Mouse (Mus musculus): Measurements from ENCODE around the gene Tpm1.

Tpm1 gene

DNA sequence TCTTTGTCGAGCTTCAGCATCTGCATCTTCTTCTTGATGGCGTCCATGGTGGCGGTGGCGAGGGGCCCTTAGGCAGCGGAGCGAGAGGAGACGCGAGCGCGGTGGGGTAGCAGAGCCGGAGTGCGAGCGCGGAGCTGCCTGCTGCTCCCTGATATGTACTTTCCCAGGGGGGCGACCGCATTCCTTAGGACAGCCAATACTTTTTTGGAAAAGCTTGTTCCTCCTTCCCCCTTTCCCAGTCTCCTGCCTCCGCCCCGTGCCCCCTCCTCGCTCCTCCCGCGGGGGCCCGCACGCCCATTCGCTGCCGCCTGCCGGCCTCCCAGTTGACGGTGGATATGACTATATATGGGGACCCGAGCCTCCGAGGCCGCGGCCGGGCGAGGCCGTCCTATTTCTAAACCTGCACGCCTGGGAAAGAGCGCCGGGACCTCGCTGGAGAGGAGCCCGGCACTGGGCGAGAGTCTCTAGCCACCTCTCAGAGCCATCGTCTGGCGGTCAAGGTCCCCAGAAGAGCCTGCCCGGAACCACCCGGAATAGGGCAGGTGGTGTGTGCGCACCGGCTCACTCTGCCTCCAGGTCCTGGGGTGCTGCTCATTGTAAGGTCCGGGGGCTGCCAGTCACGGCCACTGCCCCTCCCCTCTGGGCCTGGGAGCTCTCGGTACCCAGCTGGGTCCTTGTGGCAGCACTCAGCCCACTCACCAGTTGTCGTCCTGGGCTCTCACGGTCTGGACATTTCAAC lies at the start of gene Tpm1:
Gene Tpm1, minus strand, starts transcription at position 321 of the 739 bp plus-strand sequence.
- DNase-seq, result peak; percentile 26

DNA sequence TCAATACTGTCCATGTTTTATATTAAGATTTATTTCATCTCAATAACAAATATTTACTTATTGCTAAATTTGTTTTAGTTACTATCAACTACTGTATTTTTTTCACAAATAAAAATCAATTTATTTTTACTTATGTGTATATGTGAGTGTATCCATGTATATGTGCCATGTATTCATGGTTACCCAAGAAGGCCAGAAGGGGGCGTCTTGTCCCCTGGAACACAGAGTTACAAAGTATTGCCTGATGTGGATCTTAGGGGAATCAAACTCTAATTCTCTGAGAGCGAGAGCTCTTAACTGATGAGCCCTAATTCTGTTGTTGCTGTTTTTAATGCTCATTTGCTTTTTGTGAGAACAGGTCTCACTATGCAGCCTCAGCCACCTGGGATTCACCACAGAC lies 45.2 kb upstream of the Tpm1 start:
- no peak for DNase-seq

DNA sequence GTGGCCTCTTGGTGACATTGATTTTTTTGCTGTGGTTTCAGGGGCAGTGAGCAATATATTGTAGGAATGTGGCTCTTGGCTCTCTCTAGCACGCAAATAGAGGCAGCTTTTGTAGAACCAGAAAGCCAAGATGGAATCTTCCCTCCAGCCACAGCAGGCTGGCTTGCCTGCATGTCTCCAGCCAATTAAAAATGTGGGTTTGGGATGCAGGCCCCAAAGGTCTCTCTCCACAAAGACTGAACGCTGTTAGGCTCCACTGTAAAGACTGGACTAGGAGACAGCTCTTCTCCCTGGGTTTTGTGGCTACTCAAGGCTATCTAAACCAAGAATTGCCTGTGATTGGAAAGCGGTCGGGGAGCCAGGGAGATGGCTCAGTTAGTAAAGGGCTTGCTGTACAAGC lies 43.0 kb upstream of the Tpm1 start:
- DNase-seq, result no peak

DNA sequence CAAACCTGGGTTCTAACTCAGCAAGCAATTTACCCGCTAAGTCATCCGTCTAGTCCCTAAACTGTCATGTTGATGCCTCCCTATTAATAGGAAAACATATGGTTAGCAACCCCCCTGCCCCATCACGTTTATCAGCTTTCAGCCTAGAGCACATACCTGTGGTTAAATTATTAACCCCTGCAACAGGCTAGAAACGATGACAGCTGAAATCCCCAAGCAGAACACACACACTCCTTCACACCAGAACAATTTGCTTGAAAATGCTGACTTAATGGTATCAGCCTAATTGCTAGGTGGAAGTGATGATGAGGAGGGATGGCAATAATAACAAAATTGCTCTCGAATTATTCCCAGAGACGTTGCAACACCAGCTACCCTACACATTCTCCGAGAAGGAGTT lies 42.4 kb upstream of the Tpm1 start:
- no peak for DNase-seq

DNA sequence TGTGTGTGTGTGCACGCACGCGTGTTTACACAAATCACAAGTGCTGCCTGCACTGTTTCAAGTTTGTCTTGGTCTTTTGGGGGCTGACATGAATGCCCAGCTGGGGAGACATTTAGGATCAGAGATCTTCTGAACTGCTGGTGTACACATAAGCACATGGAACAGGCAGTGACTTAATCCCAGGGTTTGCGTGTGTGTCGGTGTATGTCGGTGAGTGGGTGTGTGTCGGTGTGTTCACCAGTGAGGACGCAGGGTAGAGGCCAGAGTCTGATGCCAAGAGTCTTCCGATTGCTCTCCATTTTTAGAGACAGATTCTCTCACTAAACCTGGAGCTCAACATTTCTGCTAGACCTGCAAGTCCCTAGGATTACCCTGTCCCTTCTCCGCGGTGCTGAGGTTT lies 41.9 kb upstream of the Tpm1 start:
- no peak for DNase-seq

DNA sequence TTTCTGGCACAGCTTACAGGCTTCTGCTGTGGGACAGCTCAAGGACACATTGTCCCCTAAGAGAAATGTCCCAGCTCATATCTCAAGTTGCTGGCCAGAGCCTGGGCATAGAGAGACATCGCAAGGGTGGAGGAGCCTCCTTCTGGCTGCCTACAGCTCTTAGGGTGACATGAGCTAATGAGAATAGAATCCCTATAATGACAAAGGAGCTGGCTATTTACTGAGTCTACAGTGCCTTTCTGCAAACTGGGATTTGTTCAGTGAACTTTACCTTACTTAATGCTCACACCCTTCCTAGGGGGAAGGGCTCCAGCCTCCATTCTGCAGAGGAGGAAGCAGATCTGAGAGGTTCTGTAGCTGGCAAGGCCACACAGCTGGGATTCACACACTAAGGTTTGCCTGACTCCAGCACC lies 41.4 kb upstream of the Tpm1 start:
- DNase-seq, result no peak

DNA sequence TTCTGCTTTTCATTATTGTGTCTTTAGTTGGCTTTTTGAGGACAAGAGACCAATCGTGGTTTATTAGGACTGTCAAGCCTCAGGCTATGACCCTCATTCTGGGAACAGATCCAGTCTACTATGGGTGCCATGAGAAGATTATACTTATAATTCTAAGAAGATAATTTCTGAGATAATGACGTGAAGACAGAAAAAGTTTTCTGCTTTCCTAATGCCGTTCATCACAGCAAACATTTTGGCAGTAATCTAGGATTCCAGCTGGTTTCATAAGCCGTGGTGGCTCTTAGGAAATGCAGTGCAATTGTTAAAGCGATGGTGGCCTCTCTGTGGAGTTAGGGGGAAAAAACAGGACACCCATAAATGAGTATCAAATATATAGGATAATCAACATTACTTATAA lies 40.0 kb upstream of the Tpm1 start:
- no peak for DNase-seq

DNA sequence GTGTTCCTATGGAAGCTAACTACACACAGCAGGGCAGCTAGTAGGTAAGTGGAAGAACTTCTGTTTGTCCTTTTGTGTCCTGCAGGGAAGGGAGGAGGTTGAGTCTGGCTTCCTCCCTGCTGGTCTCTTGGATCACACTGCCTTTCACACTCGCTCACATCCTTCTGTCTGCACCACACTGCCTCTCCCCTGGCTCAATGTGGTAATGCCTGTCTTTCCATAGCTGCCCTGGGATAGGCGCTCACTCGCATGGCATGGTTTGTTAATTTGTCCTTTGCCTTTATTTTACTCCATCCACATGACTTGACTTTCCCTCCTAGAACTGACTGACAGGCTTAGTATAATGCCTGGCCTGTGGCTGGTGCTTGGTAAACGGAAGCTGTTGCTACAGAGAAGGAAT lies 34.6 kb upstream of the Tpm1 start:
- no peak for DNase-seq

DNA sequence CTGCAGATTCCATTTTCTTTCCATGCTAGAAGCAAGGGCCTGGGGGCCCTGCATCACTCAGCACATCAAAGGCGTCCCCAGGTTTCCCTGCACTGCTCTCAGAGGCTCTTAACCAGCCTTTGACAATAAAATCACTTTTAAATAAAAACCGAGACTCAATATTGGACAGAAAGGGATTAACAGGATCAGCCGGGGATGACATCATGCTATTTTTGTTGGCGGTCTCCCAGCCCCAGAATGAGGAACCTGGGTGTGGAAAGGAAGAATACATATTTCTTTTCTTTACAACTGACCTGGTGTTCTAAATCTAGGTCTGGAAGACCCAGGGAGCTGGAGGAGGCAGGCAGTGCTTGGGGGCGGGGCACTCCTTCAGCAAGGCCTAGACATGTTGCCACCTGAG lies 32.5 kb upstream of the Tpm1 start:
- no peak for DNase-seq

DNA sequence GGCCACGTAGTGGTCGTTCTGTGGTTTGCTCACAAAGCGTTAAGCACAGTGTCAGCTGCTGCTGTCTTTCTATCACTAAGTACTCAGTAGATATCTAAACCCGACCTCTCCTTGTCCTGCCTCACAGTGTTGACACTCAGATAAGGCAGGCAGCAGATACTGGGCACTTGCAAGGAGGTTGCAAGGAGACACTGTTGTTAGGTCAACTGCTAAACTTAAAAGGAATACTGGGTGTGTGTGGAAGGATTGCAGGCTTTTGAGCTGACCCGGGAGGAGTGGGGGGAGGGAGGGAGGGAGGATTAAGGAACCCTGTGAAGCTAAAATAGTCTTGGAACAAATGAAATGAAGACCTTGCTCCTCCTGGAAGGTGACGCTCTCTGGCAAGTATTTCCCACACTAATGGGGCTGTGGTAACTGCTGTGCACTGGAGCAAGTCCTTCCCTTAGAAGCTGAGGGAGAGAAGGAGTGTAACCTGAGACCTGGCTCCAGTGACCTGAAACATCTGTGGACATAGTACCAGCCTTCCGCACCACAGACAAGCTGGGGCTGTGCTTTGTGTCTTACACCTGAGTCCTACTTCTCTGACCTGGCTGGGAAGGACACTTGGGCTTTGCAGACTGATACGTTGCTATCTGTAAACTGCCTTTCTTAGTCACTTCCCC lies 28.6 kb upstream of the Tpm1 start:
- no peak for DNase-seq

DNA sequence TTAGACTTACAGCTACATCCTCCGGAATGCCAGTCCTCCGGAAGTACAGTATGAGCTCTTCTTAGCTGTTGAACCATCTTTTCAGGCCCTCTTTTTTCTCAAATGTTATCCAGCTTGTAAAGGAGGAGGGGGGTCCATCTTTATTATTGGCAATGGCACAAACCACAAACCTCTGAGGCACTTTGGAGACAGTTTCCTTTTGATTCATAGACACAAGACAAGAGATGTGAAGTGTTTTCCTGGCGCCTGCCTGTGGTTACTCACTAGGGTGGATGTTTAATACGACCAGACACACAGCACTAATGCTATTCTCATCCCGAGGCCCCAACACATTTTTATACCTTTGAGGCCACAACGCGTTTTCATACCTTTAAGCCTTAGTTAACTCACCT lies 28.1 kb upstream of the Tpm1 start:
- no peak for DNase-seq

DNA sequence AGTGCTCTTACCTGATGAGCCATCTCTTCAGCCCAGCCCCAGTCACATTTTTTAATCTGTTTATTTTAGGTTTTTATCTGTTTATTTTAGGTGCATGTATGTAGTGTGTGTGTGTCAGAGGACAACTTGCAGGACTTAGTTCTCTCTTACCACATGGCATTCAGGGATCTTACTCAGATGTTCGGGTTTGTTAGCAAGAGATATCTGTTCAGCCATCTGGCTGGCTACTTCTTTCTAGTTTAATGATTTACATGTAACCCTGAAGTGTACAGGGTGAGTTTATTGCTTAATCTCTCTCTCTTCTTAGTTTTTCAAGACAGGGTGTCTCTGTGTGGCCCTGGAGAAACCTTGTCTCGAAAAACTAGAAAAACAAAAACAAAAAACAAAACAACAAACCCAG lies 23.0 kb upstream of the Tpm1 start:
- no peak for DNase-seq

DNA sequence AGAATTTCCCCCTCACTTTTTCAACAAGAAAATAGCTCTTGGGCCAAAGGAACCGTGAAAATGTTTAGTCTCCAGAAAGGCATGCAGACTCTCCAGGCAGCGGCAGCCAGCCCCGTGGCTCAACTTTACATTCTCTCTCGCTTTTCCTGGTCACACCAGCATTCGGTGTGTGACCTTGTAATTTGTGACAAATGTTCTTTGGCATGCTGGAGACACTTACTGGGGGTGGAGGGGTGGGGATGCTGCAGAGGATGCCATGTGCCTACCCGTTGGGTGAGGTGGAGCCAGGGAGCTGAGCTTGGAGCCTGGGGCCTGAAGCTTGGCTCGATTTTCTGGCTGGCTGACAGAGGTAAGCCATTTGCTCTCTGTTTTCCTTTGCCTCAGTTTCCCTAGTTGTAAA lies 22.4 kb upstream of the Tpm1 start:
- no peak for DNase-seq

DNA sequence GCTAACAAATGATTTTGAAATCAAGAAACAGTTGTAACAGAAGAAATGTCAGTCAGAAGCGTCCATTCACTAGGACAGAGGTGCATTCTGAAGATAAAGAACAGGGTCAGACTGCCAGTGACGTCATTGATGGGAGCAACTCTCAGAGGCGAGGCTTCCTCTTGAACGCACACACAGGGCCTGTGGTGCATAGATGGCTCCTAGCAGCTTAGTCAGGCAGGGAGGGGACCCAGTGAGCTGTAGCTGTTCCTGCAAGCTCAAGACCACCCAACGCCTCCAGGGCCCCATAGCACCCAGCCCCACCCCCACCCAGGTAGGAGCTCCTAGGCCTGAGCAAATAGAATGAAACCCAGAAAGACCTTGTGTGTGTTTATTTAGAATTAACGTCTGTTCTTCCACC lies 21.9 kb upstream of the Tpm1 start:
- no peak for DNase-seq

DNA sequence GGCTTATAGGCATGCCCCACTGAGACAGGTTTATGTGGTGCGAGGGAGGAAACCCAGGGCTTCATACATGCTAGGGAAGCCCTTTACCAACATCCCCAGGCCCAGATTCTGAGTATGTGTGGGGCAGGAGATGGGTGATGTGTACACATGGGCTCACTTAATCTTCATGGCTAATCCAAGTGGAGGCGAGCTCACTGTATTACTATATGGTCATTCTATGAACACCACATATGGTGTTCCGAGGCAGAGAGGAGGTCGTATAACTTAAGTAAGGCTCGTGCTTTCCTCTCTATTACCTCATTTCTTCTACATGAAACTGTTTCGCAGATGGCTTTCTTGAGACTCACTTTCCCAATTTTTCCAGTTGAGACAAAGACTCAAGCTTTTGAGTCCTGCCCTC lies 17.4 kb upstream of the Tpm1 start:
- no peak for DNase-seq

DNA sequence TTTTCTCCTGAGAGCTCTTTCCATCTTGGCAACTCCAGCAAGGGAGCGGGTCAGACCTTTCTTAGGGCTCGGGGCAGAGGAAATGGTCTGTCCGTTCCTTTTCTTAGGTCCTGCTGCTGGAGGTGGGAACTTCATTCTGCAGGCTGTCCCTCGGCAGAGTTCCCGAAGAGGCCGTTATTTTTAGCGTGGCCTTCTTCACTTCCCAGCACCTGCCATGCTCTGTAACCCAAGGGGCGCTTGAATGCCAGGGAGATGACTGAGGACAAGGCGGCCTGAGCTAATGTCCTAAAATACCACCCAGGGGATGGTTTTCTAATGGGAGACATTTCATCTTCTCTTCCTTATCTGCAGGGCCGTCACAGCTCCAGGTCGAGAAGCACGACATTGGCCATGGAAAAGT lies 10.5 kb upstream of the Tpm1 start:
- no peak for DNase-seq

DNA sequence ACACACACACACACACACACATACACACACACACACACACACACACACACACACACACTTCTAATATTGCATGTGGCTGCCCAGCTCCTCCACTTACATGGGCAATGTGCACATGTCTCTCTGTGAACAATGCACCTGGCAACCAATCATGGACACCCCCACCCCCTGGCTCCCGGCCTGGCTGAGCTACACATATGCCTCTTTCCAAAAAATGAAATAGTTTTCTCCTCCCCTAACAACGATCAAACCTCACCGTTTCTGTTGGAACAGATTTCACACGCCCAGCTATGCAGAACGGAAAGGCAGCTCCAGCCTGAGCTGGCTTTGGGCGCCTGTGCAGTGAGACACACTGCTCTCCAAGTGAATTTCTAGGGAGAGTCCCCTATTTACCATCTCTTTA lies 9.2 kb upstream of the Tpm1 start:
- DNase-seq, result no peak

DNA sequence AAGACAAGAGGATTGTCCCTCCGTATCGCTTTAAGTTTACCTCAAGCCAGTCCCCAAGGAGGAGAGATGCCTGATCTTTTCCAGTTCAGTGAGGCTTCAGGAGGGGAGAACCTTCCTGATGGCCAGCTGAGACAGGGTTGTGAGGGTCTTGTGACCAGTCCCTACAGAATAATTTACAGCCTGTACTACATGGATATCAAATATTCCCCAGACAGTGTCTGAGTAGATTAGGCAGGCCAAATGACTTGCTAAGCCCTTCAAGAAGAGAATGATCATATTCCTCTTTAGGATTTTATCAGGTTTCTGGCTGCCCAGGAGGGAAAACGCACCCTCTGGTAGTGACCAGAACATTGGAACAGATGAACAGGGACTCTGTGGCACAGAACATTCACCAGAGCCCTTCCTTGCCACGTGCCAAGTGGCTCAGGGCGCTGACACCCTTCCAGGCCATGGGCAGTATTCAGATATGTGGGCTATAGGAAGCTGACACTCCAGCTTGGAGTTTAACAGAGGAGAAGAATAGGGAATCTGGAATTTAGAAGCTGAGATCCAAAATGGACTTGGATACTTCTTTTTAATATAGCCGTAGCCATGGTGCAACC lies 1.6 kb upstream of the Tpm1 start:
- no peak for DNase-seq

DNA sequence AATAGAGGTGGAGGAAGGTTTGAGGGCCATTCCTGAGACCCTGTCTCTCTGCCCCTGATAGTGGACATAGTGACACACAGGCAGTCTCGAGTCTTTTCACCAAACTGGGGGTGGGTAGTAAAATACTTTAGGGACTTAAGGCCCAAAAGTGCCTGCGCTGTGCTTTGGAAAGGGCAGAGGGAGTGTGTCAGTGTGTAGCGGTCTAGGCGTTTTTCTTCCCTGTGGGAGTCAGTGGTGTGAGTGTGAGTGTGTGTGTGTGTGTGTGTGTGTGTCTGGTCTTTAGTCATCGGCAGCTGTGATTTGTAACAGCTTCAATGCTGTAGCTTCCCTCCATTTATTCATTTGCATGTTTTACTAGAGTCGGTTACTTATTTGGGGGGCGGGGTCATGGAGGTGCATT lies 630 bp upstream of the Tpm1 start:
- no peak for DNase-seq

DNA sequence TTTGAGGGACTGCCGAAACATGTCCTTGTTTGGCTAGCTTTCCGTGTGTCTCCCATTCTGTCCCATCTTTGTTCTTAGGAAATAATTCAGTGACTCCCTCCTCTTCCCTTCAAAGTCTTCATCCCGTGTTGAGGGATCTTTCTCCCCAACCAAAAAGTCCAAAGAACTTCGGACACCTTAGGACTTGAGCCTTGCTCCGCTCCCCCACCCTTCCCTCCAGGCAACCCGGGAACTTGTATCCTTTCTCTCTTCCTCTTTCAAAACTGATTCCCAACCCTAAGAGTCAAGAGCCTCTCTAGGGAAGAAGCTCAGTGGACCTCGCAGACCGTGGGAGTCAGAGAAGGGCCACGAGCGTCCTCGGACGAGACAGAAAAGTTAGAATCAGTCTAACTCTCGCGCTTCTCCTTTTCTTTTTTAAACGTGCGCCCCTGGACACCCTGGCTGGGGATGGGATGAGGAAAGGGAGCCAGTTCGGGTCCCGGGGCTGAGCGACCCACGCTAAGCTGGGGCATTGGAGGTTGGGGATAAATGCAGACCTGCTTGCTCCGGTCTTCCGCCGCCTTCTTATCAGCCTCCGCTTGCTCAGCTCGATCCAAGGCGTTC lies 622 bp downstream of the Tpm1 start:
- no peak for DNase-seq

DNA sequence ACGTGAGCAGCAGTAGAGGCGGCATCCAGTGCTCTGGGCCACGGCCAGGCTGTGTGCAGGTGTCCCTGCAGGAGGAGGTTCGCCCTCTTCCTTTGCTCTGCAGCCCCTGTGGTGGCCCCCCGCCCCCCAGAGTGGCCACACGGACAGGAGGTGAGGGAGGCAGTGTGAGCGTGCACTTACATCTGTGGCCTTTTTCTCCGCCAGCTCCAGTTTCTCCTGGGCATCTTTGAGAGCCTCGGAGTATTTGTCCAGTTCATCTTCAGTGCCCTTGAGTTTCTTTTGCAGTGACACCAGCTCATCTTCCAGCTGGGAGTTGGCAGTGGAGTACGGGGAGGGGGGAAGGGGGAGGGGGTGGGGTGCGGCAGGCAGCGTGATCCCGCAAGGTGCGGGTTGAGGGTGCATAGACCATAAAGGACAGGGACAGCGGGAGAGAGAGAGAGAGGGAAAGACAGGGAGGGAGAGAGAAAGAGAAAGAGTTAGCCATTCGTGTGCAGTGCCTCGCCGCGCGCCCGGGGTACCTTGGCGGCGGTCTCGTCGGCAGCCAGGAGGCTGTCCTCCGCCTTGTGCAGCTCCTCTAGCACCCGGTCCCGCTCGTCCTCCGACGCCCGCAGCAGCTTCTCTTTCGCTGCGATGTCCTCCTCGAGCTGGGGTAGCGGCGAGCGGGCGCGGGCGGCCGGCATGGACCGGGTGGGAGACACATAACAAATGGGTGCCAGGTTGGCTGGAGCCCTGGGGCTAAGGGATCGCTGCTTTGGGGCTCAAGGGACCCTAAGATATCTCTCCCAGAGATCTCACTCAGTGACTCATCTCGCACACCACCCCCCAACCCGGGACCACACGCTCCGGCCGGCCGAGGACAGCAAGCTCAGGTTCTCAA lies 1.4 kb downstream of the Tpm1 start:
- peak; percentile 10 for DNase-seq

DNA sequence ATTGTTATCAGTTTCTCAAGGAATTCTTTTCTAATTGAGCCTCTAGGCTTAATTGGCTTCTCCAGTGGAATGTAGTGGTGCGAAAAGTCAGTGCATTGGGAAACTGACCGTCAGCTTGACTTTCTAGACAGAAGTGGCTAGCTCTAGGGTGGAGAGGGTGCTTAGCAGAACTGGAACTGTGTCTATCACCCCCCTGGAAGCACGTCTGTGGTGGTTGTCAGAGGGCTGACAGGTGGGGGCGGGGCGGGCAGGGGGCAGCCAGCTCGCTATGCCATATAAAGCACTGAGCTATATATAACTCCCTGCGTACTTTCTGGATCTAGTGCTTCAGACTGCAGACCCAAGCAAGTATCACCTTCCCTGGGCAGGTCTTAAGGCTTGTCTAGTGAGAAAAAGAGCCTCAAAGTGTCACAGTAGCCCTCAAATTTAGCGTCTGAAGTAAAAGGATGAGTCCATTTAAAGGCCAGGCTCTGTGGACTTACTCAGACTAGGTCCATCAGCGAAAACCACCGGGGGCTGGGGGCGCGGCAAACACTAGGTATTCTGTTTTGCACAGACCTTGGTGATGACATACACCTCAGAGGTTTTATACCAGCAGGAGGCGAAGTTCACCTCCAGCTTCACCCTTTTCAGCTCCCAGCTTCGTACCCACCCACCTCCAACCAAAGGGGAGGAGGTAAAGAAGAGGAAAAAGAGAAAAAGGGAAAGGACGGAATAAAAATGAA lies 2.2 kb downstream of the Tpm1 start:
- DNase-seq, result peak; percentile 33

Data from thymus, postnatal 14 days (tissue).